Mouse (Mus musculus): Measurements from ENCODE around the gene Lefty1. TPM values are rescaled to one million over a fixed set of nuclear protein-coding genes. Genes with fewer than 3 reads are reported as not detected.
"Not testable (repeated sequence)": the region's sequence is repeated elsewhere in the genome, so short reads cannot be mapped to it uniquely, and the experiment has no call there.

Gene Lefty1
- polyA plus RNA-seq, 1 experiment = 2.9 TPM

- 81% methylated on average over 6 of the region's 6 CpGs for WGBS
- no peak for DNase-seq
- TF ChIP-seq POLR2A (IDR thresholded peaks at IDR 0.05; ENCODE audit: low read depth, low read length) (no peak), CTCF (conservative IDR thresholded peaks at IDR 0.05; ENCODE audit: insufficient read depth, insufficient read length, low read depth, low read length) (no peak)
Observed at GRCm38 (mm10) chr1:180922273-180923048, 12.4 kb upstream of the Lefty1 start.

GRCm38 (mm10) chr1:180924737-180925136, 10.1 kb upstream of the Lefty1 start:
- Histone ChIP-seq H3K27ac (ENCODE audit: insufficient read depth, low read depth, low read length) (no peak overlapping the region), H3K27me3 (replicated peaks; ENCODE audit: control insufficient read depth, insufficient read depth, low read length) (no peaks in the 10 kb centered on the region), H3K4me1 (ENCODE audit: control insufficient read depth, insufficient read depth, low read length) (no peaks in the 10 kb centered on the region), H3K4me3 (ENCODE audit: insufficient read depth, low read depth, low read length) (no peak overlapping the region), H3K36me3 (ENCODE audit: control insufficient read depth, insufficient read depth, low read length) (no peaks in the 10 kb centered on the region)
- no peak for TF ChIP-seq POLR2A (IDR thresholded peaks at IDR 0.05; ENCODE audit: low read depth, low read length)
- TF ChIP-seq CTCF (conservative IDR thresholded peaks at IDR 0.05; ENCODE audit: insufficient read depth, insufficient read length, low read depth, low read length) = no peak
- DNase-seq = no peak
- 67% methylated on average over 2 of the region's 2 CpGs for WGBS

More at GRCm38 (mm10) chr1:180922273-180923048, 12.4 kb upstream of the Lefty1 start:
- Histone ChIP-seq H3K4me3 (ENCODE audit: insufficient read depth, low read depth, low read length) (no peak overlapping the region), H3K27me3 (replicated peaks; ENCODE audit: control insufficient read depth, insufficient read depth, low read length) (no peaks in the 10 kb centered on the region), H3K4me1 (ENCODE audit: control insufficient read depth, insufficient read depth, low read length) (no peaks in the 10 kb centered on the region), H3K27ac (ENCODE audit: insufficient read depth, low read depth, low read length) (no peak overlapping the region), H3K36me3 (ENCODE audit: control insufficient read depth, insufficient read depth, low read length) (no peaks in the 10 kb centered on the region)

- 73% methylated on average over 4 of the region's 4 CpGs for WGBS
- no peaks in the 10 kb centered on the region for H3K27me3 ChIP-seq (replicated peaks; ENCODE audit: control insufficient read depth, insufficient read depth, low read length)
- no peak overlapping the region for H3K4me3 ChIP-seq (ENCODE audit: insufficient read depth, low read depth, low read length)
- no peaks in the 10 kb centered on the region for H3K36me3 ChIP-seq (ENCODE audit: control insufficient read depth, insufficient read depth, low read length)
- no peak overlapping the region for H3K27ac ChIP-seq (ENCODE audit: insufficient read depth, low read depth, low read length)
- no peaks in the 10 kb centered on the region for H3K4me1 ChIP-seq (ENCODE audit: control insufficient read depth, insufficient read depth, low read length)
- no peak for DNase-seq
- TF ChIP-seq CTCF (conservative IDR thresholded peaks at IDR 0.05; ENCODE audit: insufficient read depth, insufficient read length, low read depth, low read length) (no peak), POLR2A (IDR thresholded peaks at IDR 0.05; ENCODE audit: low read depth, low read length) (no peak)
Observed at GRCm38 (mm10) chr1:180926286-180926685, 8.5 kb upstream of the Lefty1 start.

- WGBS = 58% methylated on average over 2 of the region's 2 CpGs
- Histone ChIP-seq H3K4me1 (ENCODE audit: control insufficient read depth, insufficient read depth, low read length) (no peaks in the 10 kb centered on the region), H3K27ac (ENCODE audit: insufficient read depth, low read depth, low read length) (no peak overlapping the region)
Observed at GRCm38 (mm10) chr1:180929599-180929998, 5.2 kb upstream of the Lefty1 start.

GRCm38 (mm10) chr1:180931106-180931505, 3.7 kb upstream of the Lefty1 start:
- DNase-seq = no peak
- Histone ChIP-seq H3K27me3 (replicated peaks; ENCODE audit: control insufficient read depth, insufficient read depth, low read length) (no peaks in the 10 kb centered on the region), H3K27ac (ENCODE audit: insufficient read depth, low read depth, low read length) (no peak overlapping the region), H3K36me3 (ENCODE audit: control insufficient read depth, insufficient read depth, low read length) (no peaks in the 10 kb centered on the region), H3K4me1 (ENCODE audit: control insufficient read depth, insufficient read depth, low read length) (no peaks in the 10 kb centered on the region), H3K4me3 (ENCODE audit: insufficient read depth, low read depth, low read length) (no peak overlapping the region)
- 75% methylated on average over 3 of the region's 3 CpGs for WGBS
- TF ChIP-seq POLR2A (IDR thresholded peaks at IDR 0.05; ENCODE audit: low read depth, low read length) (no peak), CTCF (conservative IDR thresholded peaks at IDR 0.05; ENCODE audit: insufficient read depth, insufficient read length, low read depth, low read length) (no peak)

More at GRCm38 (mm10) chr1:180929599-180929998, 5.2 kb upstream of the Lefty1 start:
- no peak overlapping the region for H3K4me3 ChIP-seq (ENCODE audit: insufficient read depth, low read depth, low read length)
- no peaks in the 10 kb centered on the region for H3K27me3 ChIP-seq (replicated peaks; ENCODE audit: control insufficient read depth, insufficient read depth, low read length)
- no peaks in the 10 kb centered on the region for H3K36me3 ChIP-seq (ENCODE audit: control insufficient read depth, insufficient read depth, low read length)
- no peak for DNase-seq
- TF ChIP-seq CTCF (conservative IDR thresholded peaks at IDR 0.05; ENCODE audit: insufficient read depth, insufficient read length, low read depth, low read length) = no peak
- TF ChIP-seq POLR2A (IDR thresholded peaks at IDR 0.05; ENCODE audit: low read depth, low read length) = no peak

GRCm38 (mm10) chr1:180933659-180934058, 1.2 kb upstream of the Lefty1 start:
- no peak overlapping the region for H3K4me3 ChIP-seq (ENCODE audit: insufficient read depth, low read depth, low read length)
- TF ChIP-seq POLR2A (IDR thresholded peaks at IDR 0.05; ENCODE audit: low read depth, low read length) = no peak
- no peak for TF ChIP-seq CTCF (conservative IDR thresholded peaks at IDR 0.05; ENCODE audit: insufficient read depth, insufficient read length, low read depth, low read length)
- no peaks in the 10 kb centered on the region for H3K4me1 ChIP-seq (ENCODE audit: control insufficient read depth, insufficient read depth, low read length)
- DNase-seq = no peak
- 58% methylated on average over 6 of the region's 6 CpGs for WGBS
- H3K36me3 ChIP-seq (ENCODE audit: control insufficient read depth, insufficient read depth, low read length) = no peaks in the 10 kb centered on the region
- H3K27ac ChIP-seq (ENCODE audit: insufficient read depth, low read depth, low read length) = no peak overlapping the region
- H3K27me3 ChIP-seq (replicated peaks; ENCODE audit: control insufficient read depth, insufficient read depth, low read length) = no peaks in the 10 kb centered on the region

GRCm38 (mm10) chr1:180936610-180937398, 2.0 kb downstream of the Lefty1 start:
- 14% methylated on average over 39 of the region's 41 CpGs for whole genome bisulfite sequencing
- H3K36me3 ChIP-seq (ENCODE audit: control insufficient read depth, insufficient read depth, low read length); H3K4me1 ChIP-seq (ENCODE audit: control insufficient read depth, insufficient read depth, low read length); H3K27ac ChIP-seq (ENCODE audit: insufficient read depth, low read depth, low read length); H3K27me3 ChIP-seq (replicated peaks; ENCODE audit: control insufficient read depth, insufficient read depth, low read length): not testable (repeated sequence)
- peak; percentile 54 for DNase-seq
- peak overlapping the region; percentile 13 for H3K4me3 ChIP-seq (ENCODE audit: insufficient read depth, low read depth, low read length)

GRCm38 (mm10) chr1:180937631-180938030, 2.8 kb downstream of the Lefty1 start:
- not testable (repeated sequence) for DNase-seq; H3K27me3 ChIP-seq (replicated peaks; ENCODE audit: control insufficient read depth, insufficient read depth, low read length)
- WGBS = 84% methylated on average over 13 of the region's 13 CpGs

GRCm38 (mm10) chr1:180938781-180939180, 4.0 kb downstream of the Lefty1 start:
- H3K36me3 ChIP-seq (ENCODE audit: control insufficient read depth, insufficient read depth, low read length); H3K27ac ChIP-seq (ENCODE audit: insufficient read depth, low read depth, low read length); H3K4me1 ChIP-seq (ENCODE audit: control insufficient read depth, insufficient read depth, low read length); H3K4me3 ChIP-seq (ENCODE audit: insufficient read depth, low read depth, low read length); DNase-seq; H3K27me3 ChIP-seq (replicated peaks; ENCODE audit: control insufficient read depth, insufficient read depth, low read length): not testable (repeated sequence)
- WGBS = 86% methylated on average over 2 of the region's 2 CpGs

More at GRCm38 (mm10) chr1:180937631-180938030, 2.8 kb downstream of the Lefty1 start:
- H3K36me3 ChIP-seq (ENCODE audit: control insufficient read depth, insufficient read depth, low read length); H3K4me1 ChIP-seq (ENCODE audit: control insufficient read depth, insufficient read depth, low read length); H3K27ac ChIP-seq (ENCODE audit: insufficient read depth, low read depth, low read length); H3K4me3 ChIP-seq (ENCODE audit: insufficient read depth, low read depth, low read length): not testable (repeated sequence)

Measured in kidney, adult 2 months (tissue).